9 mouse cellular contexts compared by ENCODE assay signal in the genomic region with DNA sequence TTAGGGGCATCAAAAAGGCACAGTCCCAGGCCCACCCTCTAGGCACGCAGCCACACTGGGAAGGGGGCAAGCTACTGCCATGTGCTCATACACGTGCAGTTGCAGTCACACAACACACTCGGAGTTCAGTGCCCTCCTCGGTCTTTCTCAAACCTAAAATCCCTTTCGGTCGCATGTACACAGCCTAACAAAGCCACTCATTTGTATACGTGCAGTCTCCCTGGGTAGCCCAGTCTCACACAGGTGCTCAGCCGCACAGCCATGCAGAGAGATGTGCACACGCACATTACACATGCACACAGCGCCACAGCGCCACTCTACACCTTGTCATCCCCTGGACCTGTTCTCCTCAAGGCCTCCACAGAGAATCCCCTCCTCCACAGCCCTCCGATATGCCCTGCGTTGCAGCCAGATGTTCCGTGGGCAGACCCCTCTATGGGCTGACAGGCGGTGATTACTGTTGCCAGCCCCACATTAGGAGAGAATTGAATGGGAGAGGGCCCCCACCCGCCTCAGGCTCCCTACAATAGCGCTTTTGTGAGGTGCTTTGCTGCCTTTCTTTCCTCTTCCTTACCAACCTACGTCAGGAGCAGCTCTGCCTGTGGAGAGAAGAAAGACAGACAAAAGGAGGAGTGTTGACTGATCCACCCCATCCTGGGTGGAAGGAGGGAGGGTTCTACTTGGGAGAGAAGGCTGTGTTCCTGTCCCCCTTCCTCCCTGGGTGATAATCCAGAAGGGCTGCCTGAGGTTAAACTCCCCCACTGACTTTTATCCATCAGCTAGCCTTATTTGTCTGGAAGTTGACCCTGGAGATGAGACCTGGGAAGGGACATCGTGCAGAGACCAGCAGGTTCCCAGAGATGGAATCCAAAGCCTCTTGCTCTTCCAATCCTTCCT. TPM values are rescaled to one million over a fixed set of nuclear protein-coding genes. Genes with fewer than 3 reads are reported as not detected.
DNase-seq lines count a peak whose midpoint lies in the region; ATAC-seq lines count a peak whose summit lies in the region.
"Had no signal": no experiment of that assay in that cellular context is flagged by ENCODE, and none has a peak within 500 bp of the region (broad histone marks: within the 10 kb centered on the region; RNA-seq: fewer than 3 reads in every experiment).

No protein-coding gene starts in this region.

- no peaks in the 10 kb centered on the region for H3K9me3 ChIP-seq in heart, embryonic 10.5 days
- H3K9me3 ChIP-seq in hindbrain, embryonic 10.5 days = no peaks in the 10 kb centered on the region
- no peaks in the 10 kb centered on the region for H3K9me3 ChIP-seq in limb, embryonic 10.5 days (replicated peaks)

- H3K27ac ChIP-seq in heart, embryonic 10.5 days = peak overlapping the region; percentile 87
- peak overlapping the region; percentile 88 for H3K27ac ChIP-seq in hindbrain, embryonic 10.5 days
- peak overlapping the region; percentile 93 for H3K27ac ChIP-seq in limb, embryonic 10.5 days

- H3K4me1 ChIP-seq in heart, embryonic 10.5 days = peaks cover 67% of the 10 kb centered on the region
- peaks cover 77% of the 10 kb centered on the region for H3K4me1 ChIP-seq in hindbrain, embryonic 10.5 days (replicated peaks)
- peaks cover 65% of the 10 kb centered on the region for H3K4me1 ChIP-seq in limb, embryonic 10.5 days

- no peak for DNase-seq in heart, embryonic 10.5 days (ENCODE audit: low spot score)
- DNase-seq in heart, postnatal 36 days = no peak
- DNase-seq in brain, embryonic 18.5 days (ENCODE audit: low read depth, low spot score) = peak; percentile 56
- peak; percentile 65 for DNase-seq in hindbrain, embryonic 10.5 days (ENCODE audit: low spot score)
- peak; percentile 59 for DNase-seq in limb, embryonic 10.5 days (ENCODE audit: low spot score)
- DNase-seq in right cerebral cortex, adult 18-20 months = peak; percentile 70
- DNase-seq in thymus, postnatal 25 days = no peak

- H3K36me3 ChIP-seq in heart, embryonic 10.5 days = no peaks in the 10 kb centered on the region; the same call in 1 of the 2 replicates
- H3K36me3 ChIP-seq in hindbrain, embryonic 10.5 days = peaks cover 11% of the 10 kb centered on the region; the same call in 1 of the 2 replicates
- H3K36me3 ChIP-seq in limb, embryonic 10.5 days = peaks cover 10% of the 10 kb centered on the region

- no peaks in the 10 kb centered on the region for H3K27me3 ChIP-seq in heart, embryonic 10.5 days (ENCODE audit: insufficient read depth, poor library complexity, severe bottlenecking)
- no peaks in the 10 kb centered on the region for H3K27me3 ChIP-seq in hindbrain, embryonic 10.5 days (ENCODE audit: insufficient read depth, poor library complexity, severe bottlenecking)
- H3K27me3 ChIP-seq in limb, embryonic 10.5 days (ENCODE audit: low read depth, poor library complexity, severe bottlenecking) = no peaks in the 10 kb centered on the region

- WGBS in heart, embryonic 10.5 days = 45% methylated on average over 19 of the region's 19 CpGs
- WGBS in hindbrain, embryonic 10.5 days = 15% methylated on average over 19 of the region's 19 CpGs
- 47% methylated on average over 19 of the region's 19 CpGs for WGBS in limb, embryonic 10.5 days

- no peak for ATAC-seq in cerebellum, adult (ENCODE audit: insufficient number of reproducible peaks, low FRiP score, low TSS enrichment)

- intact Hi-C loops in heart, postnatal 36 days (cut with DNase I) = no loop called here

- H3K4me3 ChIP-seq in heart, embryonic 10.5 days = peak overlapping the region; percentile 53; the same call in 1 of the 2 replicates
- peak overlapping the region; percentile 41 for H3K4me3 ChIP-seq in hindbrain, embryonic 10.5 days
- H3K4me3 ChIP-seq in limb, embryonic 10.5 days = peak overlapping the region; percentile 50

RNA-seq across cellular contexts. Expression of a gene that starts 3.8 kb away (rescaled TPM):
- 14.1 and 15.4 TPM in 2 replicates for polyA plus RNA-seq in heart, embryonic 10.5 days (2016; fragmentation: Nextera tagmentation; extraction: Ambion mirVana)
- 1 to 10 TPM; 5.2 to 6.0 TPM for total RNA-seq in heart, postnatal 36 days (2021)
- 10.6 and 11.5 TPM in 2 replicates for polyA plus RNA-seq in hindbrain, embryonic 10.5 days (2016; fragmentation: Nextera tagmentation; extraction: Ambion mirVana)
- 10.4 and 18.0 TPM in 2 replicates for polyA plus RNA-seq in limb, embryonic 10.5 days (2016; fragmentation: Nextera tagmentation; extraction: Ambion mirVana)

RNA-seq across cellular contexts. Expression of a gene that starts 5.1 kb away (rescaled TPM):
- polyA plus RNA-seq in heart, embryonic 10.5 days (2016; fragmentation: Nextera tagmentation; extraction: Ambion mirVana) = not detected in 2 replicates
- not detected for total RNA-seq in heart, postnatal 36 days (2021)
- not detected in 2 replicates for polyA plus RNA-seq in hindbrain, embryonic 10.5 days (2016; fragmentation: Nextera tagmentation; extraction: Ambion mirVana)
- not detected in 2 replicates for polyA plus RNA-seq in limb, embryonic 10.5 days (2016; fragmentation: Nextera tagmentation; extraction: Ambion mirVana)
- total RNA-seq: gastrocnemius, postnatal 36 days had no signal

RNA-seq across cellular contexts. Expression of a gene that starts 57.3 kb away (rescaled TPM):
- polyA plus RNA-seq in heart, embryonic 10.5 days (2016; fragmentation: Nextera tagmentation; extraction: Ambion mirVana) = 8.2 and 9.5 TPM in 2 replicates
- total RNA-seq in heart, postnatal 36 days (2021) = 100 to 1,000 TPM; 100 to 114 TPM
- 10.4 and 10.7 TPM in 2 replicates for polyA plus RNA-seq in hindbrain, embryonic 10.5 days (2016; fragmentation: Nextera tagmentation; extraction: Ambion mirVana)
- 8.7 and 10.6 TPM in 2 replicates for polyA plus RNA-seq in limb, embryonic 10.5 days (2016; fragmentation: Nextera tagmentation; extraction: Ambion mirVana)

Comparison
In these comparisons a context has a peak if more than half of its experiments do, and no peak if none do; other contexts are left out.
1. DNase-seq: peak in brain, embryonic 18.5 days (single experiment), hindbrain, embryonic 10.5 days (single experiment), limb, embryonic 10.5 days (single experiment) and right cerebral cortex, adult 18-20 months (single experiment); none in heart, embryonic 10.5 days (single experiment), heart, postnatal 36 days (0 of 2) and thymus, postnatal 25 days (single experiment).
2. Peak in every context shown above with its lines, with median percentiles within 50 percentile points of each other: H3K27ac ChIP-seq and H3K4me3 ChIP-seq.